Mouse (Mus musculus) C2C12 (cell line): ENCODE measurements around the gene Fibin.

ENCODE experiments used
- CEBPB ChIP-seq: IDR thresholded peaks from one replicate; pipeline ENCODE4 v1.6.1; 2011; ENCODE audit warnings: low read depth, mild to moderate bottlenecking, control low read depth, moderate library complexity
- CTCF ChIP-seq: IDR thresholded peaks from one replicate; pipeline ENCODE4 v1.5.1; 2011; ENCODE audit not compliant: control insufficient read depth, insufficient read depth, insufficient read length
- MYOG ChIP-seq: IDR thresholded peaks from one replicate; pipeline ENCODE4 v1.6.1; 2011; ENCODE audit not compliant: control insufficient read depth, insufficient read length; ENCODE audit errors: extremely low read depth

DNA sequence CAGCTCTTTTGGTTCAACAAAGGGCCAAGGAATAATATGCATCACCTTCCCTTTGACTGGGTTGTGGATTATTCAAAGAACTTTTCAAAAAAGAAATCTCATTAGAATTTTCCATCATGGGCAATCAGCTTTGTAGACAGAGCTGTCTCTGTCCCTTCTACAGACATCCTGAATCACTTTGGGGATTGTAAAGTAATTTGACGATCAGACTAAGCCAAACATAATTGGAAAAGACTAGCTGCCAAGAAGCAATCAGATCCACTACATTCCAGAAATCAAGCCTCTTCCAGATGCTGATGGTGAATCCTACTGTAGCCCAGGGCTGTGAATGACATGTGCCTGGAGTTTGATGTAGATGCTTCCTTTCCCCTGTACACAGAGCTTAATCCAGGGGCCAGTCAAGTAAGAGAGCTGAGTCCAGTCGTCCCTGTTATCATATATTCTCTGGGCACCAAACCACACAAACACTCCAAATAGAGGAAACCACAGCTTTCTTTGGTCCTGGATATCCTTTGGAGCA, 49.6 kb downstream of the Fibin start:
- TF ChIP-seq CTCF (no peak), CEBPB (no peak), MYOG (no peak)
